Mouse (Mus musculus): Measurements from ENCODE around the gene Dtnbp1. TPM values are rescaled to one million over a fixed set of nuclear protein-coding genes. Genes with fewer than 3 reads are reported as not detected.

The Dtnbp1 gene
- total and polyA plus RNA-seq, 3 experiments, result 24.2 to 59.5 TPM; not detected in 1

- no peaks in the 10 kb centered on the region for H3K79me2 ChIP-seq (ENCODE audit: control insufficient read depth, insufficient read depth, low read length, poor library complexity)
- no peak overlapping the region for H3K27ac ChIP-seq (ENCODE audit: control insufficient read depth, low read depth, low read length)
- no peaks in the 10 kb centered on the region for H3K9me3 ChIP-seq (replicated peaks; ENCODE audit: insufficient read depth, low read length)
- no peaks in the 10 kb centered on the region for H3K27me3 ChIP-seq (ENCODE audit: control insufficient read depth in 1 of 2, insufficient read depth in 2 of 2, low read length in 2 of 2)
- no peak for DNase-seq (ENCODE audit: low read depth, low spot score)
- no peak overlapping the region for H3K9ac ChIP-seq (ENCODE audit: control insufficient read depth, low read depth, low read length, poor library complexity, severe bottlenecking)
- H3K36me3 ChIP-seq (ENCODE audit: control insufficient read depth in 1 of 2, insufficient read depth in 2 of 2, low read length in 2 of 2), result no peaks in the 10 kb centered on the region; a peak in 2 of 4 replicates
- H3K4me1 ChIP-seq (ENCODE audit: control insufficient read depth in 1 of 2, insufficient read depth in 2 of 2, low read length in 2 of 2), result no peaks in the 10 kb centered on the region
- TF ChIP-seq TAL1 (IDR thresholded peaks at IDR 0.05; ENCODE audit: low read length) (no peak), POLR2AphosphoS5 (IDR thresholded peaks at IDR 0.05; ENCODE audit: borderline replicate concordance, low read depth, low read length) (no peak), MEF2A (IDR thresholded peaks at IDR 0.05; ENCODE audit: extremely low read depth, insufficient replicate concordance, low read depth, low read length, poor library complexity, severe bottlenecking) (no peak)
- no peak overlapping the region for H3K4me3 ChIP-seq (ENCODE audit: control insufficient read depth in 1 of 2, insufficient read depth in 1 of 2, low read depth in 2 of 2, low read length in 2 of 2)
Measured at GRCm38 (mm10) chr13:44977059-44977458, 24.9 kb downstream of the Dtnbp1 start.

DNA sequence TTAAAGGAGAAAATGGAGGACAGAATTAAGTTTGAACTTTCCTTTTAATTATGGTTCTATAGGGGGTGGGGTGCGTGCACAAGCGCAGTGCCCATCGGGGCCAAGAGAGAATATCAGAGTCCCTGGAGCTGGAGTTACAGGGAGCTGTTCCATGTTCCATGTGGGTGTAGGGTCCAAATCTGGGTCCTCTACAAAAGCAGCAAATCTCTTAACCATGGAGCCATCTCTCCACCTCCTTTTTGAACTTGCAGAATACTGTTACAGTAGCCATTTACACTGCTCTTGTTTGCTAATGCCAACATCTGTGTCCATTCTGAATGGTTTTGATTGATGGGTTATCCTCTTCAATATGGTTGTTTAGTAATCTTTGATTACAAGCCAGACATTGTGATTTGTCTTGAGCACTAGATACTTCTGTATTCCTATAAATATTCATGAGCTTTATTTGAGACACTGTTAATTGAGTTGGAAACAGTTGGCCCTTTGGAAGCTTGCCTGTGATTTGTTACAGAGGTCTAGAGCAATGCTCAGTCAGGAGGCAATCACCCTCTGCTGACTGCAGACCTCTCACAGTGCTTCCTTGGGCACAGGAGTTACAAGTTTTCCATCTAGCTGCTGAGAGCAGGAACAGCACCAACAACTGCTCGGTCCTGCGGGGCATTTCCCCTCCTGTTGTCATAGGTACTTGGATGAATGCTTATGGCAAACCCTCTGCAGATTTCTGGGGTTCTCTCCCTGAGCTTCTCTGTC, 41.2 kb downstream of the Dtnbp1 start:
- Histone ChIP-seq H3K9me3 (replicated peaks; ENCODE audit: insufficient read depth, low read length) (no peaks in the 10 kb centered on the region), H3K36me3 (ENCODE audit: control insufficient read depth in 1 of 2, insufficient read depth in 2 of 2, low read length in 2 of 2) (no peaks in the 10 kb centered on the region; a peak in 1 of 4 replicates), H3K9ac (ENCODE audit: control insufficient read depth, low read depth, low read length, poor library complexity, severe bottlenecking) (no peak overlapping the region), H3K4me1 (ENCODE audit: control insufficient read depth in 1 of 2, insufficient read depth in 2 of 2, low read length in 2 of 2) (no peaks in the 10 kb centered on the region), H3K79me2 (ENCODE audit: control insufficient read depth, insufficient read depth, low read length, poor library complexity) (no peaks in the 10 kb centered on the region), H3K4me3 (ENCODE audit: control insufficient read depth in 1 of 2, insufficient read depth in 1 of 2, low read depth in 2 of 2, low read length in 2 of 2) (no peak overlapping the region), H3K27ac (ENCODE audit: control insufficient read depth, low read depth, low read length) (no peak overlapping the region), H3K27me3 (ENCODE audit: control insufficient read depth in 1 of 2, insufficient read depth in 2 of 2, low read length in 2 of 2) (no peaks in the 10 kb centered on the region)
- TF ChIP-seq MAX (IDR thresholded peaks at IDR 0.05; ENCODE audit: low read length) (no peak), ZMIZ1 (IDR thresholded peaks at IDR 0.05; ENCODE audit: low read depth, low read length) (no peak)
- no peak for DNase-seq (ENCODE audit: low read depth, low spot score)

DNA sequence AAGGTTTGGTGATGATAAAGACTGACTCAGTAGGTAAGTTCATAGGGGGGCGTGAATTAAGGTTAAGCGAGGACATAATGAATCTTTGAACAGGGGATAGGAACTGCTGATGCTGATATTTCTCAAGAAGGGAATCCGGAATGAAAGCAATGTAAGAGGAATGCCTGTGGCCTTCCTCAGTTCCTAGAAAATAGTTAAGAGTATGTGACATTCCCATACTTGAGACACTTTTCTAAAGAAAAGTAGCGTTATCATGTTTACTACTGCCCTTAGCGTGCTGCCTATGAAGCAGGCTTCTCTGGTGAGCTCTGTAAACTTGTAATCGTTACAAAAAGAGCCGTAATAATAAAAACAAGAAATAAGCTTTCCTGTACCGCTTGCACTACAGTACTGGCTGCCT, 44.9 kb downstream of the Dtnbp1 start:
- Histone ChIP-seq H3K4me1 (ENCODE audit: control insufficient read depth in 1 of 2, insufficient read depth in 2 of 2, low read length in 2 of 2) (no peaks in the 10 kb centered on the region), H3K27ac (ENCODE audit: control insufficient read depth, low read depth, low read length) (no peak overlapping the region), H3K9ac (ENCODE audit: control insufficient read depth, low read depth, low read length, poor library complexity, severe bottlenecking) (no peak overlapping the region), H3K4me3 (ENCODE audit: control insufficient read depth in 1 of 2, insufficient read depth in 1 of 2, low read depth in 2 of 2, low read length in 2 of 2) (no peak overlapping the region), H3K27me3 (ENCODE audit: control insufficient read depth in 1 of 2, insufficient read depth in 2 of 2, low read length in 2 of 2) (no peaks in the 10 kb centered on the region), H3K36me3 (ENCODE audit: control insufficient read depth in 1 of 2, insufficient read depth in 2 of 2, low read length in 2 of 2) (no peaks in the 10 kb centered on the region; a peak in 1 of 4 replicates), H3K79me2 (ENCODE audit: control insufficient read depth, insufficient read depth, low read length, poor library complexity) (no peaks in the 10 kb centered on the region), H3K9me3 (replicated peaks; ENCODE audit: insufficient read depth, low read length) (no peaks in the 10 kb centered on the region)
- TF ChIP-seq NRF1 (IDR thresholded peaks at IDR 0.05; ENCODE audit: insufficient read depth, low read depth, low read length, poor library complexity, severe bottlenecking) (no peak), MAFK (IDR thresholded peaks at IDR 0.05; ENCODE audit: borderline replicate concordance, low read depth, low read length) (no peak), CHD1 (IDR thresholded peaks at IDR 0.05; ENCODE audit: low read depth, low read length) (no peak), CTCF (IDR thresholded peaks at IDR 0.05 in 2 of 3, conservative IDR thresholded peaks at IDR 0.05 in 1 of 3; ENCODE audit: control insufficient read depth in 1 of 3, insufficient read depth in 1 of 3, low read depth in 2 of 3, low read length in 3 of 3, poor library complexity in 1 of 3, severe bottlenecking in 1 of 3) (no peak), NELFE (IDR thresholded peaks at IDR 0.05; ENCODE audit: low read depth, low read length) (no peak), ZMIZ1 (IDR thresholded peaks at IDR 0.05; ENCODE audit: low read depth, low read length) (no peak), HCFC1 (IDR thresholded peaks at IDR 0.05; ENCODE audit: low read depth, low read length) (no peak), TAL1 (IDR thresholded peaks at IDR 0.05; ENCODE audit: low read length) (no peak), TBP (IDR thresholded peaks at IDR 0.05; ENCODE audit: low read depth, low read length) (no peak), MYB (IDR thresholded peaks at IDR 0.05; ENCODE audit: low read depth, low read length) (no peak), MAZ (IDR thresholded peaks at IDR 0.05; ENCODE audit: low read depth, low read length) (no peak), TCF12 (IDR thresholded peaks at IDR 0.05; ENCODE audit: low read depth, low read length) (no peak), SIN3A (IDR thresholded peaks at IDR 0.05; ENCODE audit: low read length) (no peak), SMC3 (IDR thresholded peaks at IDR 0.05; ENCODE audit: low read depth, low read length) (no peak), POLR2AphosphoS5 (IDR thresholded peaks at IDR 0.05; ENCODE audit: borderline replicate concordance, low read depth, low read length) (no peak), JUND (IDR thresholded peaks at IDR 0.05; ENCODE audit: low read depth, low read length) (no peak), POLR2AphosphoS2 (IDR thresholded peaks at IDR 0.05; ENCODE audit: low read length) (no peak), MXI1 (IDR thresholded peaks at IDR 0.05; ENCODE audit: low read depth, low read length) (no peak)
- DNase-seq (ENCODE audit: low read depth, low spot score), result no peak
